Mouse (Mus musculus) activated CD4-positive, CD25-positive, alpha-beta regulatory T cell (primary cell): Measurements from ENCODE around the gene Zfp273. TPM values are rescaled to one million over a fixed set of nuclear protein-coding genes. Genes with fewer than 3 reads are reported as not detected.

Source experiments
- polyA plus RNA-seq, 2 experiments: library from polyadenylated mRNA; unstranded; fragments of 100-300 nt; shearing (Covaris generic); gene quantifications; one replicate each; pipeline ENCODE4 v1.2.1; 2017

Gene Zfp273
- polyA plus RNA-seq = 1 to 10 TPM; 4.7 to 6.4 TPM

DNA sequence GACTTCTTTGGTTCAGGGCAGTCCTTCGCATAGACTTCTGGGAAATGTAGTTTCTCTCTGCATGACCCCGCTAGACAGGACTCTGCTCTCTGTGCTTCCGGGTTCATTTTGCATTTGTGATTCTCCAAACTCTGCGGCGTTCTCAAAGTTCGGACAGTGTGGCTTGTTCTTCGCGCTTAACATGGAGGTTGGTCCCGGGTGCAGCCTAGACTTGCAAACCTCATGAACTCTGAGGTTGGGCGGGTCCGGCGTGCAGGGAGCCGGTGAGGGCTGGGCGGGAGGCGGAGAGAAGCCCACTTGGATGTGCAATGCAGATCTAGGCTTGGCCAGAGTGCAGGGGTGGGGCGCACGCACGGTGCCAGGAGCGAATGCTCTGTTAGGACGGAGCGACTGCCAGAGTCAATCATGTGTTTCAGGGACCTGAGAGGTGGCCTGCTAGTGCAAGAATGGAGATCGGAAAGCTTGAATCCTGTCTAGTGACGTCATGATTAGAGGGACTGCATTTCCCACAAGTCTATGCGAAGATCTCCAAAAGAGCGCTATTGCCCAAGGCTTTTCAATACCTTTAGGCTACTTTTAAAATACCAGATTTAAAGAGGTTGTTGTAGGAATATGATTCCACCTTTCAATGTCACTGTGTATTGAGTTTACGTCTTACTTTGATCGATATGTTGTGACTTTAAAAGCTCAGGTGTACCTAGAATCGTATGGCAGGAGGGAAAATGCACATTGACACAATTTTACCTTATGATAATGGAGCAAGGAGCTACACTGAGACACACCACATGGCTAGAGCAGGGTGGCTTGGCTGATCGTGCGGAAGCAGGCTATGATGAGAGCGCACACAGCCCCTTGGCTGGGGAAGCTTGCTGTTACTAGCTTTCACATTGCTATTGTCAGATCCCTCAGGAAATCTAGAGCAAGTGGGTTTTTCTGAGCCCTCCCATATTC, at the start of gene Zfp273:
TSS of gene Zfp273 (plus strand) at position 31 of the 951 bp plus-strand sequence.

DNA sequence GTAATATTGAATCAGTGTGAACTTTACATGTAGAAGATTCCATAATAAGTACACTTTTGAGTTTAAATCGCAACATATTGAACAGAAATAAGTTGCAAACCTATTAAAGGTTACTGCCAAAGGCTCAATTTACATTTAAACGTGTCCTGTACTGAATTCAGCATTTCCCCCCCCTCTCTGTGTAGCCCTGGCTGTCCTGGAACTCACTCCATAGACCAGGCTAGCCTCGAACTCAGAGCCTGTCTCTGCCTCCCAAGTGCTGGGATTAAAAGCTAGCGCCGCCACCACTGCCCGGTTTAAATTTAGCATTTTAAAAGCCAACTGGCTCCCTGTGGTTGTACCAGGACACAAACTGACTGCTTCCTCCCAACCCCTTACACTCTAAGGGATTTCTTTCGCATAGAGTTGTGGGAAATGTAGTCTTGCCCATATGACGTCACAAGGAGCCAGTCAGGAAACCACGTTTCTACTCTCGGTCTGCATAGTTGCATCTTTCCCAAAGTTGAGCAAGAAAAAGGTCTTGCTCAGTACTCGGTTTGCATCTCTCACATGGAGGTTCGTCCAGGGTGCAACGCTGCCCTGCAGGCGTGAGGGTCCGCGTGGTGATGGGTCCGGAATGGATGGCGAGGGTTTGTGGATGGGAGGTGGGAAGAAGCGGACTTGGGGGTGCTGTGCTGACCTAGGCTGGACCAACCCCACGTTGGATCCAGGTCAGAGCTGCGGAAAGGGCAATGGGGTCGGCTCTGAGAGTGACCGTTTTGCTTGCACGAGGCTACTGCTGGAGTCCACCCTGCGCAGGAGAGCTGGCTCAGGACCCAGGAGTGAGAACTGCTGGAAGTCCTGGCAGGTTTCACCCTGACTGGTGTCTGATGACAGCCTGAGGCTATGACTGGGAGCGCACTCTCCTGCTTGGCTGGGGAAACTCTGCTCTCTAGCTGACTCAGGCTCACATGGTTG, 34.0 kb upstream of the Zfp273 start, which contains the start of gene Zfp493:
TSS of gene Zfp493 (plus strand) at position 429 of the 957 bp plus-strand sequence.

DNA sequence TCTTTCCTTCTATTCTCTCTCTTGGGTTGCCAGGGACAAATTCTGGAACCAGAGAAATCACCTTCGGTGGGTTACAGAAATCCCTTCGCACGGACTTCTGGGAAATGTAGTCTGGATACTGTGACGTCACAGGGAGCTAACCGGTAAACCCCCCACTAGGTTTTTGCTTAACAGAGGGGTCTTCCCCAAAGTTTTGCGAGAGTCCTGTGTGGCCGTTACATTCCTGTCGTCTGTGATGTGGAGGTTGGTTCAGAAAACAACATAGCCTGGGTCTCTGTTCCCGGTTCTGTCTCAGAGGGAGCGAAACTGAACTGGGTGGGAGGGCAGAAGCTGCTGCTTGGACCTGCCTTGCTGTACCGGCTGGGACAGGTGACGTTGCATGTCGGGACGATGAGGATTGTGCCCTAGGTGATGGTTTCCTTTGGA, 17.4 kb downstream of the Zfp273 start, which contains the start of gene Gm10037:
TSS of gene Gm10037 (plus strand) at position 196 of the 426 bp plus-strand sequence.

DNA sequence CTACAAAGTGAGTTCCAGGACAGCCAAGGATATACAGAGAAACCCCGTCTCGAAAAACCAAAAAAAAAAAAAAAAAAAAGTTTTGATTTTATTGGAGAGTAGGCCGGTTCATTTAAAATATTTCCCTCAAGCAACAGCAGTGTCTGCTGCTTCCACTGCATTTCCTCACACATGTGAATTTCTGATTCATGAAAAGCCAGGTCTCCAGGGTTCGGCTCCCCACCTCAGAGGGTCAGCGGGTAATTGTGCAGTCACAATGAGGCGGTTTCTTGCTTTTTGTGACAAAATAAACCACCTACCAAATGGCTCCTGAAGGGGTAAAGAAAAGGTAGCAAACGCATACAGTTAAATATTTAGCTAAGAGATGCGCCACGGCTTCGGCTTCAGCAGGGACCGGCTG, 49.5 kb downstream of the Zfp273 start, which contains the start of gene BC048507:
TSS of gene BC048507 (plus strand) at position 301 of the 400 bp plus-strand sequence.

Other genes starting within 250 kb of the Zfp273 start
- 1 to 10 TPM; 6.4 to 8.2 TPM for gene Zfp729b, start 204.0 kb upstream of the Zfp273 start, polyA plus RNA-seq
- gene Gm49345, start 176.0 kb upstream of the Zfp273 start, polyA plus RNA-seq = 1 to 10 TPM; 2.9 to 6.0 TPM
- gene Zfp729a, start 175.9 kb upstream of the Zfp273 start, polyA plus RNA-seq = 1 to 10 TPM; 5.0 to 8.2 TPM
- 10 to 100 TPM; 17.8 to 25.1 TPM for gene Zfp738, start 126.7 kb upstream of the Zfp273 start, polyA plus RNA-seq
- 1 to 10 TPM; 7.8 to 9.3 TPM for gene Zfp65, start 84.6 kb upstream of the Zfp273 start, polyA plus RNA-seq
- gene Zfp85, start 58.5 kb upstream of the Zfp273 start, polyA plus RNA-seq = 1 to 10 TPM; 5.6 to 7.5 TPM
- gene Zfp493, start 34.0 kb upstream of the Zfp273 start, polyA plus RNA-seq = 1 to 10 TPM in 1 of 2 experiments, under 1 TPM in 1; 0.78 to 1.7 TPM
- under 1 TPM; 0.48 to 0.86 TPM for gene Gm10037, start 17.4 kb downstream of the Zfp273 start, polyA plus RNA-seq
- under 1 TPM in 1 of 2 experiments, not detected in 1; 0.29 TPM for gene BC048507, start 49.6 kb downstream of the Zfp273 start, polyA plus RNA-seq